Mouse (Mus musculus) G1E (cell line): ENCODE data around the gene Capg.

Experiments used
- CTCF ChIP-seq: IDR thresholded peaks from 2 replicates; pipeline ENCODE4 v1.5.1; 2012; ENCODE audit warnings: low read depth, low read length, inconsistent platforms, mixed read lengths
- GATA1 ChIP-seq: IDR thresholded peaks from 2 replicates; pipeline ENCODE4 v1.6.1; 2012; ENCODE audit warnings: borderline replicate concordance, low read length, inconsistent platforms, mixed read lengths

DNA sequence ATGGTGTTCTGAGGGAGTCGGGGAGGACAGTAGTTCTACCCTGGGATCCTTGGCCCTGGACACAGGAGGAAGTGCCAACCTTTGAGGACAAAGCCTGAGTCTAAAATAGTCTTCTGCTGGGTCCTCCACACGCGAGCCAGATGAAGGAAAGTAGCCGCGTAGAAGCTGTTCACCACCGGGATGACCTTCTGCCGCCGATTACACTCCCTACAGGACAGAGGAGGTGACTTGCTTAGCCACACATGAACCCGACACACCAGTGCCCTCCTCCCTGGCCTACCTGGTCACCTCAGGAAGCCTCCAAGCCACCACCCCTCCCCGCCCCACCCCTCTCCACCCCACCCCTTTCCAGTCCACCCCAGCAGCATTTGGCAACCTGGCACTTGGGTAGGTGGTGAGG lies 24.5 kb downstream of the Capg start:
- no peak for TF ChIP-seq GATA1
- TF ChIP-seq CTCF = no peak
